In genomic region chr8:72683572-72684099, GRCm38 (mm10) we compare ENCODE assay signal across 7 mouse cellular contexts. TPM values are rescaled to one million over a fixed set of nuclear protein-coding genes. Genes with fewer than 3 reads are reported as not detected.
A peak's percentile ranks its signal among the peaks of the same experiment; 100 is the strongest.
DNase-seq lines count a peak whose midpoint lies in the region; ATAC-seq and TF ChIP-seq lines count a peak whose summit lies in the region.
"Not testable (repeated sequence)": the region's sequence is repeated elsewhere in the genome, so short reads cannot be mapped to it uniquely, and the experiment has no call there.
"Had no signal": no experiment of that assay in that cellular context is flagged by ENCODE, and none has a peak within 500 bp of the region (broad histone marks: within the 10 kb centered on the region; RNA-seq: fewer than 3 reads in every experiment).

No protein-coding gene starts in this region.

- intact Hi-C loops in left cerebral cortex, adult 2 months (cut with DNase I): not testable (repeated sequence)

- not testable (repeated sequence) for H3K4me2 ChIP-seq in intestine, embryonic 14.5 days (ENCODE audit: low read length)

- not testable (repeated sequence) for H3K9ac ChIP-seq in ES-Bruce4 (ENCODE audit: low read depth, poor library complexity, severe bottlenecking); intestine, embryonic 14.5 days (ENCODE audit: low read length)
- H3K9ac ChIP-seq in MEL (ENCODE audit: control insufficient read depth, low read depth, low read length, poor library complexity, severe bottlenecking): 0 out of 2 replicates have a peak overlapping the region, but pooled peaks have one; percentile 6

- peak; percentile 45 for DNase-seq in MEL (ENCODE audit: low read depth, low spot score)
- DNase-seq in intestine, embryonic 14.5 days (ENCODE audit: low spot score); left cerebral cortex, adult 2 months (ENCODE audit: extremely low spot score in 1 of 2, low spot score in 2 of 2): not testable (repeated sequence)

- not testable (repeated sequence) for H3K79me2 ChIP-seq in MEL (ENCODE audit: control insufficient read depth, insufficient read depth, low read length, poor library complexity)

- peak; percentile 68 for ATAC-seq in frontal cortex, adult (ENCODE audit: low TSS enrichment)
- not testable (repeated sequence) for ATAC-seq in intestine, embryonic 14.5 days (replicated peaks; ENCODE audit: low FRiP score, low TSS enrichment, low read depth)

- H3K27me3 ChIP-seq in ES-Bruce4 (ENCODE audit: control insufficient read depth, insufficient read depth, low read length, poor library complexity, severe bottlenecking); MEL (ENCODE audit: control insufficient read depth in 1 of 2, insufficient read depth in 2 of 2, low read length in 2 of 2); intestine, embryonic 14.5 days (replicated peaks; ENCODE audit: control insufficient read depth, insufficient read depth, low read length); megakaryocyte, embryonic 14.5 days (replicated peaks): not testable (repeated sequence)

- not testable (repeated sequence) for H3K9me3 ChIP-seq in ES-Bruce4 (replicated peaks; ENCODE audit: control insufficient read depth, insufficient read depth, low read length, poor library complexity, severe bottlenecking); MEL (replicated peaks; ENCODE audit: insufficient read depth, low read length); intestine, embryonic 14.5 days (ENCODE audit: control insufficient read depth, low read length); megakaryocyte, embryonic 14.5 days

- not testable (repeated sequence) for TF ChIP-seq RAD21 in MEL (IDR thresholded peaks at IDR 0.05; ENCODE audit: low read depth, low read length)

- TF ChIP-seq EP300 in ES-Bruce4 (IDR thresholded peaks at IDR 0.05; ENCODE audit: insufficient read depth, low read depth, low read length); MEL (IDR thresholded peaks at IDR 0.05; ENCODE audit: low read depth in 1 of 2, low read length in 2 of 2): not testable (repeated sequence)

- not testable (repeated sequence) for H3K4me3 ChIP-seq in ES-Bruce4 (ENCODE audit: low read depth, low read length); intestine, embryonic 14.5 days (ENCODE audit: low read depth, low read length); left cerebral cortex, adult 2 months
- H3K4me3 ChIP-seq in MEL (ENCODE audit: control insufficient read depth in 1 of 2, insufficient read depth in 1 of 2, low read depth in 2 of 2, low read length in 2 of 2): peak overlapping the region; percentile 6 to 38; a peak in 2 of 4 replicates
- peak overlapping the region; percentile 86 for H3K4me3 ChIP-seq in megakaryocyte, embryonic 14.5 days (replicated peaks)

- 93% methylated on average over 5 of the region's 5 CpGs for WGBS in intestine, embryonic 14.5 days

- not testable (repeated sequence) for H3K4me1 ChIP-seq in ES-Bruce4 (ENCODE audit: control insufficient read depth, insufficient read depth, low read length); MEL (ENCODE audit: control insufficient read depth in 1 of 2, insufficient read depth in 2 of 2, low read length in 2 of 2); intestine, embryonic 14.5 days (replicated peaks; ENCODE audit: control insufficient read depth, insufficient read depth, low read length)
- peaks cover 56% of the 10 kb centered on the region for H3K4me1 ChIP-seq in megakaryocyte, embryonic 14.5 days

- H3K36me3 ChIP-seq in ES-Bruce4 (ENCODE audit: control insufficient read depth, insufficient read depth, low read length, poor library complexity, severe bottlenecking); MEL (ENCODE audit: control insufficient read depth in 1 of 2, insufficient read depth in 2 of 2, low read length in 2 of 2); intestine, embryonic 14.5 days (ENCODE audit: control insufficient read depth, insufficient read depth, low read length); megakaryocyte, embryonic 14.5 days (replicated peaks; ENCODE audit: low read length): not testable (repeated sequence)

- TF ChIP-seq CTCF in ES-Bruce4 (IDR thresholded peaks at IDR 0.05; ENCODE audit: low read depth, low read length); MEL (IDR thresholded peaks at IDR 0.05 in 2 of 3, conservative IDR thresholded peaks at IDR 0.05 in 1 of 3; ENCODE audit: control insufficient read depth in 1 of 3, insufficient read depth in 1 of 3, low read depth in 2 of 3, low read length in 3 of 3, poor library complexity in 1 of 3, severe bottlenecking in 1 of 3); left cerebral cortex, adult 2 months (IDR thresholded peaks at IDR 0.05): not testable (repeated sequence)

- not testable (repeated sequence) for TF ChIP-seq POLR2A in ES-Bruce4 (IDR thresholded peaks at IDR 0.05; ENCODE audit: insufficient read depth, low read length); MEL (IDR thresholded peaks at IDR 0.05; ENCODE audit: control insufficient read depth in 1 of 2, insufficient read depth in 1 of 2, low read depth in 1 of 2, low read length in 2 of 2, poor library complexity in 1 of 2)

- peak overlapping the region; percentile 49 for H3K27ac ChIP-seq in ES-Bruce4 (ENCODE audit: insufficient read depth, low read length)
- peak overlapping the region; percentile 7; the same call in 1 of the 2 replicates for H3K27ac ChIP-seq in MEL (ENCODE audit: control insufficient read depth, low read depth, low read length)
- H3K27ac ChIP-seq in intestine, embryonic 14.5 days (ENCODE audit: low read depth): peak overlapping the region; percentile 7; the same call in 1 of the 2 replicates
- H3K27ac ChIP-seq in left cerebral cortex, adult 2 months: peak overlapping the region; percentile 24; the same call in 1 of the 2 replicates

TF ChIP-seq in MEL, 35 proteins besides CTCF, POLR2A, EP300 and RAD21:
- TF ChIP-seq GATA1 (IDR thresholded peaks at IDR 0.05; ENCODE audit: low read depth, low read length) (peak; percentile 50; the same call in 1 of the 2 replicates), TBP (IDR thresholded peaks at IDR 0.05; ENCODE audit: low read depth, low read length) (peak; percentile 96)

RNA-seq across cellular contexts. Expression of gene Nwd1, which starts 37.1 kb away (rescaled TPM):
- polyA plus RNA-seq in ES-Bruce4 (2011; ENCODE audit: insufficient read depth, insufficient read length, low read depth, missing spikeins): 0.91 and 0.94 TPM in 2 replicates
- total RNA-seq in MEL (2012; rRNA removed): 0.03 TPM in 1 of 2 replicates, not detected in the other
- under 1 TPM in 1 of 2 experiments, not detected in 1; 0.03 TPM for polyA plus RNA-seq in MEL (2012; ENCODE audit: insufficient read depth in 1 of 2, insufficient read length in 2 of 2, low read depth in 1 of 2, low replicate concordance in 2 of 2, missing spikeins in 1 of 2)
- polyA plus RNA-seq in intestine, embryonic 14.5 days (2014; fragmentation: Nextera tagmentation; extraction: Ambion mirVana): 0.03 and 0.05 TPM in 2 replicates
- 10 to 100 TPM; 46.1 to 46.9 TPM for total RNA-seq in left cerebral cortex, adult 2 months (2021)
- polyA plus RNA-seq in megakaryocyte, embryonic 14.5 days (2012; ENCODE audit: insufficient read depth, low replicate concordance): 0.11 and 0.58 TPM in 2 replicates
- polyA plus RNA-seq: embryonic facial prominence, embryonic 10.5 days had no signal

RNA-seq across cellular contexts. Expression of gene Sin3b, which starts 39.4 kb away (rescaled TPM):
- 196 and 208 TPM in 2 replicates for polyA plus RNA-seq in ES-Bruce4 (2011; ENCODE audit: insufficient read depth, insufficient read length, low read depth, missing spikeins)
- total RNA-seq in MEL (2012; rRNA removed): 123 and 139 TPM in 2 replicates
- 100 to 1,000 TPM in 1 of 2 experiments, not detected in 1; 115 TPM for polyA plus RNA-seq in MEL (2012; ENCODE audit: insufficient read depth in 1 of 2, insufficient read length in 2 of 2, low read depth in 1 of 2, low replicate concordance in 2 of 2, missing spikeins in 1 of 2)
- polyA plus RNA-seq in intestine, embryonic 14.5 days (2014; fragmentation: Nextera tagmentation; extraction: Ambion mirVana): 175 and 191 TPM in 2 replicates
- total RNA-seq in left cerebral cortex, adult 2 months (2021): 100 to 1,000 TPM; 148 to 162 TPM
- 104 and 124 TPM in 2 replicates for polyA plus RNA-seq in megakaryocyte, embryonic 14.5 days (2012; ENCODE audit: insufficient read depth, low replicate concordance)
